Mouse (Mus musculus) forebrain, embryonic 11.5 days (tissue): ENCODE results near the gene Pitx1. TPM values are rescaled to one million over a fixed set of nuclear protein-coding genes. Genes with fewer than 3 reads are reported as not detected.

Experiments used
- ATAC-seq: fragments of 200-750 bp; cut with Nextera tagmentation; replicated peaks from 2 replicates; pipeline ENCODE4 v1.8.0; 2017; ENCODE audit warnings: moderate TSS enrichment; ENCODE audit not compliant: low FRiP score
- DNase-seq: peaks from one replicate; pipeline ENCODE4 v3.0.0-alpha.2; 2017; ENCODE audit warnings: low spot score
- H3K27ac ChIP-seq: fragments of 300-500 bp; sonication (generic); 2 replicates; pipeline ENCODE4 v1.5.1; 2014; ENCODE audit warnings: low read depth, low read length
- H3K27me3 ChIP-seq: fragments of 300-500 bp; sonication (generic); 2 replicates; pipeline ENCODE4 v1.6.1; 2014; ENCODE audit warnings: mild to moderate bottlenecking, low read length, mixed read lengths; ENCODE audit not compliant: control insufficient read depth, insufficient read depth
- H3K36me3 ChIP-seq: fragments of 300-500 bp; sonication (generic); 2 replicates; pipeline ENCODE4 v1.6.1; 2014; ENCODE audit warnings: mild to moderate bottlenecking, low read length, moderate library complexity, mixed read lengths; ENCODE audit not compliant: control insufficient read depth, insufficient read depth
- H3K4me1 ChIP-seq: fragments of 300-500 bp; sonication (generic); replicated peaks from 2 replicates; pipeline ENCODE4 v1.6.1; 2014; ENCODE audit warnings: low read length, mixed read lengths; ENCODE audit not compliant: control insufficient read depth, insufficient read depth
- H3K4me2 ChIP-seq: fragments of 300-500 bp; sonication (generic); 2 replicates; pipeline ENCODE4 v1.6.1; 2014; ENCODE audit warnings: low read depth, mild to moderate bottlenecking, low read length, moderate library complexity, mixed read lengths; ENCODE audit not compliant: severe bottlenecking
- H3K4me3 ChIP-seq: fragments of 300-500 bp; sonication (generic); 2 replicates; pipeline ENCODE4 v1.5.1; 2014; ENCODE audit warnings: low read depth, low read length
- H3K9ac ChIP-seq: fragments of 300-500 bp; sonication (generic); 2 replicates; pipeline ENCODE4 v1.6.1; 2014; ENCODE audit warnings: low read length
- H3K9me3 ChIP-seq: fragments of 300-500 bp; sonication (generic); 2 replicates; pipeline ENCODE4 v1.6.1; 2016; ENCODE audit warnings: low read length, mixed read lengths; ENCODE audit not compliant: control insufficient read depth
- WGBS: fragments of 180-500 bp; shearing (Covaris S2); extraction: QIAGEN DNeasy Blood & Tissue Kit; methylation state at CpG from one replicate; pipeline ENCODE4 v1.1.7; 2014; 5-methylcytosine and 5-hydroxymethylcytosine counted together
- polyA plus RNA-seq: library from polyadenylated mRNA; unstranded; fragments of >200 nt; fragmentation: Nextera tagmentation; extraction: Ambion mirVana; gene quantifications from 2 replicates; pipeline ENCODE4 v1.2.1, GENCODE M21; 2014

The Pitx1 gene
- polyA plus RNA-seq, 1 experiment from 2014 or later: 0.76 TPM

DNA sequence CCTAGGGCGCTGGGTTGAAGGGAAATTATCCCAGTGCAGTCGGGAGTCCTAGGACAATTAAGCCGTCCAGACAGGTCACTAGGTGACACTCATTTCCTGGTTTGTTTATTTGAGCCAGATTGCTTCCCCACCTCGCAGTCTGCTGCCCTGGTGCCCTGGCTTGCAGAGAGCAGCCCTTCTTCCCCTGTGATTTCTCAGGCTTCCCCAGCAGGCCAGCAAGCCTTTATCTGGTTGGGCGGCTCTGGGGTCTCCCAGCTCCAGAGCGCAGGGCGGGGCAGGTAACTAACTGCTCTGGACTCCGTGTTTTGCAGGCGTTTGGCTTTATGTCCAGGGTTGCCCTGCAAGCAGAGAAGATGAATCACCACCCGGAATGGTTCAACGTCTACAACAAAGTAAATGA lies 60.9 kb downstream of the Pitx1 start:
- no peaks in the 10 kb centered on the region for H3K4me1 ChIP-seq
- ATAC-seq: no peak
- WGBS: 75% methylated on average over 11 of the region's 11 CpGs
- H3K9me3 ChIP-seq: no peaks in the 10 kb centered on the region
- no peak for DNase-seq
- H3K4me2 ChIP-seq: no peak overlapping the region
- H3K27me3 ChIP-seq: no peaks in the 10 kb centered on the region
- H3K9ac ChIP-seq: no peak overlapping the region
- no peaks in the 10 kb centered on the region for H3K36me3 ChIP-seq
- H3K4me3 ChIP-seq: no peak overlapping the region
- no peak overlapping the region for H3K27ac ChIP-seq

Other genes starting within 250 kb of the Pitx1 start
- gene B4galt7, start 236.3 kb downstream of the Pitx1 start, polyA plus RNA-seq: 24.5 and 25.6 TPM in 2 replicates
- gene Caml, start 213.2 kb downstream of the Pitx1 start, polyA plus RNA-seq: 65.4 and 69.7 TPM in 2 replicates
- 56.8 and 58.2 TPM in 2 replicates for gene Ddx46, start 201.2 kb downstream of the Pitx1 start, polyA plus RNA-seq
- gene B230219D22Rik, start 143.1 kb downstream of the Pitx1 start, polyA plus RNA-seq: 68.4 and 74.3 TPM in 2 replicates
- gene Txndc15, start 121.5 kb downstream of the Pitx1 start, polyA plus RNA-seq: 83.3 and 84.1 TPM in 2 replicates
- 25.8 and 32.9 TPM in 2 replicates for gene Pcbd2, start 108.8 kb downstream of the Pitx1 start, polyA plus RNA-seq
- not detected in 2 replicates for gene Catsper3, start 51.6 kb downstream of the Pitx1 start, polyA plus RNA-seq